Mouse (Mus musculus): ENCODE measurements around the gene Rplp2.

GRCm38 (mm10) chr7:141451928-141452327 lies 4.8 kb downstream of the Rplp2 start:
- no peak for TF ChIP-seq CTCF (IDR thresholded peaks at IDR 0.05; ENCODE audit: insufficient read depth, low read depth, low read length)
- TF ChIP-seq POLR2A (IDR thresholded peaks at IDR 0.05; ENCODE audit: insufficient read depth, low read depth, low read length): no peak

All from olfactory bulb, adult 2 months (tissue).